Mouse (Mus musculus): Measurements from ENCODE around the gene Gtf2h4.
A peak's percentile ranks its signal among the peaks of the same experiment; 100 is the strongest.

Gtf2h4 gene

GRCm38 (mm10) chr17:35697429-35697758, 23.9 kb upstream of the Gtf2h4 start:
- no peak for DNase-seq (ENCODE audit: low spot score in 2 of 2)

GRCm38 (mm10) chr17:35696691-35697090, 23.2 kb upstream of the Gtf2h4 start:
- no peak for DNase-seq (ENCODE audit: low spot score in 2 of 2)

GRCm38 (mm10) chr17:35695289-35695688, 21.8 kb upstream of the Gtf2h4 start:
- DNase-seq (ENCODE audit: low spot score in 2 of 2): no peak

- DNase-seq (ENCODE audit: low spot score in 2 of 2): no peak
Measured at GRCm38 (mm10) chr17:35693906-35694305, 20.4 kb upstream of the Gtf2h4 start.

GRCm38 (mm10) chr17:35692368-35692767, 18.8 kb upstream of the Gtf2h4 start:
- no peak for DNase-seq (ENCODE audit: low spot score in 2 of 2)

GRCm38 (mm10) chr17:35691811-35692210, 18.3 kb upstream of the Gtf2h4 start:
- DNase-seq (ENCODE audit: low spot score in 2 of 2): no peak

- no peak for DNase-seq (ENCODE audit: low spot score in 2 of 2)
Measured at GRCm38 (mm10) chr17:35689936-35690645, 16.6 kb upstream of the Gtf2h4 start.

- DNase-seq (ENCODE audit: low spot score in 2 of 2): no peak
Measured at GRCm38 (mm10) chr17:35688347-35689175, 15.0 kb upstream of the Gtf2h4 start.

- peak in 1 of 2 experiments; percentile 65 for DNase-seq (ENCODE audit: low spot score in 2 of 2)
Measured at GRCm38 (mm10) chr17:35685061-35685460, 11.5 kb upstream of the Gtf2h4 start.

- DNase-seq (ENCODE audit: low spot score in 2 of 2): no peak
Measured at GRCm38 (mm10) chr17:35681986-35682385, 8.4 kb upstream of the Gtf2h4 start.

- no peak for DNase-seq (ENCODE audit: low spot score in 2 of 2)
Measured at GRCm38 (mm10) chr17:35680591-35680990, 7.1 kb upstream of the Gtf2h4 start.

GRCm38 (mm10) chr17:35672527-35672926, 1.0 kb downstream of the Gtf2h4 start:
- DNase-seq (ENCODE audit: low spot score in 2 of 2): no peak

- no peak for DNase-seq (ENCODE audit: low spot score in 2 of 2)
Measured at GRCm38 (mm10) chr17:35671846-35672245, 1.7 kb downstream of the Gtf2h4 start.

GRCm38 (mm10) chr17:35669731-35670130, 3.8 kb downstream of the Gtf2h4 start:
- DNase-seq (ENCODE audit: low spot score in 2 of 2): no peak

- DNase-seq (ENCODE audit: low spot score in 2 of 2): peak; percentile 98
Measured at GRCm38 (mm10) chr17:35667334-35668065, 6.0 kb downstream of the Gtf2h4 start, which contains the start of gene Vars2. TSS of gene Vars2 (minus strand) at chr17:35667592.

- DNase-seq (ENCODE audit: low spot score in 2 of 2): peak in 1 of 2 experiments; percentile 65
Measured at GRCm38 (mm10) chr17:35666851-35667256, 6.7 kb downstream of the Gtf2h4 start.

- DNase-seq (ENCODE audit: low spot score in 2 of 2): peak in 1 of 2 experiments; percentile 59
Measured at GRCm38 (mm10) chr17:35665957-35666515, 7.5 kb downstream of the Gtf2h4 start.

- DNase-seq (ENCODE audit: low spot score in 2 of 2): no peak
Measured at GRCm38 (mm10) chr17:35653086-35653485, 20.5 kb downstream of the Gtf2h4 start.

- no peak for DNase-seq (ENCODE audit: low spot score in 2 of 2)
Measured at GRCm38 (mm10) chr17:35649429-35649828, 24.1 kb downstream of the Gtf2h4 start.

- DNase-seq (ENCODE audit: low spot score in 2 of 2): no peak
Measured at GRCm38 (mm10) chr17:35643609-35644236, 29.8 kb downstream of the Gtf2h4 start, which contains the start of gene Mucl3. TSS of gene Mucl3 (minus strand) at chr17:35643695.

GRCm38 (mm10) chr17:35639352-35639751, 34.2 kb downstream of the Gtf2h4 start:
- DNase-seq (ENCODE audit: low spot score in 2 of 2): no peak
